10 mouse cellular contexts compared by ENCODE assay signal in genomic region chr2:33933606-33934510, GRCm38 (mm10). TPM values are rescaled to one million over a fixed set of nuclear protein-coding genes. Genes with fewer than 3 reads are reported as not detected.
DNase-seq lines count a peak whose midpoint lies in the region; ATAC-seq and TF ChIP-seq lines count a peak whose summit lies in the region.
"Had no signal": no experiment of that assay in that cellular context is flagged by ENCODE, and none has a peak within 500 bp of the region (broad histone marks: within the 10 kb centered on the region; RNA-seq: fewer than 3 reads in every experiment).

No protein-coding gene starts in this region.

- H3K9me3 ChIP-seq in forebrain, embryonic 12.5 days, result no peaks in the 10 kb centered on the region
- no peaks in the 10 kb centered on the region for H3K9me3 ChIP-seq in forebrain, embryonic 10.5 days
- H3K9me3 ChIP-seq in limb, embryonic 14.5 days (ENCODE audit: control insufficient read depth, low read length), result no peaks in the 10 kb centered on the region

- 65% methylated on average over 10 of the region's 10 CpGs for WGBS in forebrain, embryonic 12.5 days
- 58% methylated on average over 10 of the region's 10 CpGs for WGBS in forebrain, embryonic 10.5 days
- WGBS in limb, embryonic 14.5 days, result 65% methylated on average over 10 of the region's 10 CpGs

- no peak overlapping the region for H3K27ac ChIP-seq in forebrain, embryonic 12.5 days
- no peak overlapping the region for H3K27ac ChIP-seq in forebrain, embryonic 10.5 days
- no peak overlapping the region for H3K27ac ChIP-seq in limb, embryonic 14.5 days (replicated peaks; ENCODE audit: low read depth, low read length)

- DNase-seq in forebrain, embryonic 10.5 days (ENCODE audit: extremely low spot score, low spot score), result no peak
- DNase-seq in retina, postnatal 1 day, result peak; percentile 30
- no peak for DNase-seq in retina, embryonic 14.5 days (ENCODE audit: low spot score)
- DNase-seq in limb, embryonic 14.5 days (ENCODE audit: low spot score), result no peak
- DNase-seq in T-cell, adult 2 months (ENCODE audit: low spot score), result no peak
- DNase-seq in cerebellum, postnatal 36 days, result no peak
- DNase-seq in thymus, postnatal 10 days (ENCODE audit: low spot score in 2 of 2), result no peak
- DNase-seq: lung, embryonic 14.5 days; thymus, postnatal 4 days had no signal

- TF ChIP-seq POLR2A in limb, embryonic 14.5 days (IDR thresholded peaks at IDR 0.05; ENCODE audit: borderline replicate concordance, extremely low read depth, insufficient read depth, insufficient read length), result no peak

- no peak overlapping the region for H3K9ac ChIP-seq in forebrain, embryonic 12.5 days
- no peak overlapping the region for H3K9ac ChIP-seq in limb, embryonic 14.5 days (ENCODE audit: low read depth, low read length, severe bottlenecking)
- H3K9ac ChIP-seq: lung, embryonic 14.5 days had no signal

- peaks cover 4% of the 10 kb centered on the region; the same call in 1 of the 2 replicates for H3K4me1 ChIP-seq in forebrain, embryonic 12.5 days
- H3K4me1 ChIP-seq in forebrain, embryonic 10.5 days, result no peaks in the 10 kb centered on the region; the same call in 1 of the 2 replicates
- H3K4me1 ChIP-seq in limb, embryonic 14.5 days (ENCODE audit: control insufficient read depth, insufficient read depth, low read length), result no peaks in the 10 kb centered on the region

- H3K4me2 ChIP-seq in forebrain, embryonic 12.5 days, result no peak overlapping the region
- H3K4me2 ChIP-seq in limb, embryonic 14.5 days (replicated peaks; ENCODE audit: low read depth, low read length, severe bottlenecking), result no peak overlapping the region
- H3K4me2 ChIP-seq: lung, embryonic 14.5 days had no signal

- ATAC-seq in forebrain, embryonic 12.5 days (ENCODE audit: low FRiP score), result peak; percentile 67; the same call in 1 of the 2 replicates
- ATAC-seq in limb, embryonic 14.5 days (ENCODE audit: low FRiP score, low read depth), result peak; percentile 60; the same call in 1 of the 2 replicates

- no peaks in the 10 kb centered on the region for H3K36me3 ChIP-seq in forebrain, embryonic 12.5 days (replicated peaks)
- no peaks in the 10 kb centered on the region for H3K36me3 ChIP-seq in forebrain, embryonic 10.5 days (replicated peaks)
- H3K36me3 ChIP-seq in limb, embryonic 14.5 days (ENCODE audit: control insufficient read depth, insufficient read depth, low read length), result no peaks in the 10 kb centered on the region

- no peak overlapping the region for H3K4me3 ChIP-seq in forebrain, embryonic 12.5 days (replicated peaks)
- H3K4me3 ChIP-seq in forebrain, embryonic 10.5 days, result no peak overlapping the region
- no peak overlapping the region for H3K4me3 ChIP-seq in limb, embryonic 14.5 days (replicated peaks; ENCODE audit: low read length)

- no peaks in the 10 kb centered on the region for H3K27me3 ChIP-seq in forebrain, embryonic 12.5 days
- no peaks in the 10 kb centered on the region for H3K27me3 ChIP-seq in forebrain, embryonic 10.5 days (ENCODE audit: poor library complexity, severe bottlenecking)
- no peaks in the 10 kb centered on the region for H3K27me3 ChIP-seq in limb, embryonic 14.5 days (ENCODE audit: control insufficient read depth, insufficient read depth, low read length)

RNA-seq across cellular contexts. Expression of gene Mvb12b, which starts 46.1 kb away (rescaled TPM):
- 51.5 and 64.7 TPM in 2 replicates for polyA plus RNA-seq in forebrain, embryonic 12.5 days (2016; fragmentation: Nextera tagmentation; extraction: Ambion mirVana)
- polyA plus RNA-seq in forebrain, embryonic 10.5 days (2016; fragmentation: Nextera tagmentation; extraction: Ambion mirVana), result 15.7 and 15.8 TPM in 2 replicates
- 26.6 and 35.2 TPM in 2 replicates for polyA plus RNA-seq in limb, embryonic 14.5 days (2012; rRNA removed)
- 17.5 and 18.6 TPM in 2 replicates for polyA plus RNA-seq in limb, embryonic 14.5 days (2014; fragmentation: Nextera tagmentation; extraction: Ambion mirVana)
